Mouse (Mus musculus) megakaryocyte-erythroid progenitor cell, adult 5-6 weeks (primary cell): Measurements from ENCODE around the gene Zbed5. TPM values are rescaled to one million over a fixed set of nuclear protein-coding genes. Genes with fewer than 3 reads are reported as not detected.
"Not testable (repeated sequence)": the region's sequence is repeated elsewhere in the genome, so short reads cannot be mapped to it uniquely, and the experiment has no call there.

Experiments
- ATAC-seq: replicated peaks from 2 replicates; pipeline ENCODE4 v1.8.0; 2016; ENCODE audit warnings: mild to moderate bottlenecking, inconsistent platforms; ENCODE audit not compliant: severe bottlenecking, poor library complexity, low FRiP score, low TSS enrichment
- total RNA-seq, 2 experiments: library from RNA; stranded (forward) in 1 of 2; stranded (reverse) in 1 of 2; fragments of 200-1000, 215-1000 nt in 1 of 2; fragments of >200 nt in 1 of 2; fragmentation: Nextera tagmentation in 1 of 2; gene quantifications; 2 replicates each; pipeline ENCODE4 v1.2.3; 2014 to 2017

Gene Zbed5
- total RNA-seq, 2 experiments from 2014 or later: 0.98 to 2.1 TPM

DNA sequence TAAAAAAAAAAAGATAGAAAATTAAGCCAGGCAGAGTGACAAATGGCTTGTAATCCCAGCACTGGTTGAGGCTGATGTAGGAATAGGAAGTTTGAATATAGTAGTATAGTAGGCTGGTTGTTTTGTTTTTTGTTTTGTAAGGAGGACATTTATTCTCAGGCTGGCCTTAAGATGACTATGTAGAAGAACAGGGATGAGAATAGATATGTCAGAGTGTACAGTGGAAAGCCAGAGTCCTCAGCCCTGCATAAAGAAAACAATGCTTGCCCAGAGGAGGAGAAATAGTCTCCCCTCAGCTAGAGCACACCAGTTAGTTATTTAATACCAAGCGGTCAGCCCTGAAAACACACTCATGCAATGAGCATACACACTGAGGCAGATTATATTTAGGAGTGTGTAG is 2.9 kb downstream of the Zbed5 start, which contains the start of gene Phkg1:
Gene Phkg1, minus strand, starts transcription at position 101 of the 400 bp plus-strand sequence.
- ATAC-seq: no peak

DNA sequence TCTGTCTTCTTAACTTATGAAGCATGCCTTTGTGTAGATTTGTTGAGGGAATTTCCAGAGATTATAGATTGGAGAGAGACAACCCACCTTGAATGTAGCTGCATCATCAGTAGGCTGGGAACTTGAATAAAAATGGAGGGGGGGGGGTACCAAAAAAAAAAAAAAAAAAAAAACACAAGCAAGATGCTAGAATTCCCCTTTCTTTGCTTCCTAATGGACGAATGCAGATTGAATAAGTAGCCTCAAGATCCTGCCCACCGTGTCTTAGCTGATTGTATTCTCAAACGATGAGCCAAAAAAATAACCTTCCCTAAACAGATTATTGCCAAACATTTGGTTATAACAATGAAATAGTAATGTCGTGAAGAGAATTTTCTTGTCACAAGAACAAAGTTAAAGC is 12.3 kb downstream of the Zbed5 start:
- no peak for ATAC-seq

DNA sequence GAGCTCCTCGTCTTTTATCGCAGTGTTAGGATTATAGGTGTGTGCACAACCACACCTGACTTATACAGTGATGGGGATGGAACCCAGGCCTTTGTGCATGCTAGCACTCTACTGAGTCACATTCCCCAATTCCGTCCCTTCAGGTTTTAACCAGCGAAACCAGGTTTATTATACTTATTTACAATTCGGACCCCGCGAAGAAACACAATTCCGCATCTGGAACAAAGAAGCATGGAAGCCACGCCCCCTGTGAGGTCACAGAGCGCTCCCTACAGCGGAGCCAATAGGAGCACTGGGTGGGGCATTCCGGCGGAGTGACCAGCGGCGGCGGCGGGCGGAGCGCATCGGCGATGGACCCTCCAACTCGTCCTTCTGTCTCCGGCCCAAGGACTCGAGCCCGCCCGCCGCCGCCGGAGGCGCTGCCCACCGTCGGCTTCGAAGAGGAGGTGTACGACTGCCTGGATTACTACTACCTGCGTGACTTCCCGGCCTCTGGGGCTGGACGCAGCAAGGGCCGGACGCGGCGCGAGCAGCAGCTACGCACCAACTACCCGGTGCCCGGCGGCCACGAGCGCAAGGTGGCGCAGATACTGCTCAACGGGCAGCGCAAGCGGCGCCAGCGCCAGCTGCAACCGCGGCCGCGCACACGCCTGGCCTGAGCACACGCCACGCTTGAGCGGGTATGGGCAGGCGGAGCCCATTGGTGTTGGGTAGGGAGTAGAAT is 12.9 kb downstream of the Zbed5 start, which contains the start of gene Nupr1l:
Gene Nupr1l, plus strand, starts transcription at position 299 of the 724 bp plus-strand sequence.
- ATAC-seq: peak; percentile 97

DNA sequence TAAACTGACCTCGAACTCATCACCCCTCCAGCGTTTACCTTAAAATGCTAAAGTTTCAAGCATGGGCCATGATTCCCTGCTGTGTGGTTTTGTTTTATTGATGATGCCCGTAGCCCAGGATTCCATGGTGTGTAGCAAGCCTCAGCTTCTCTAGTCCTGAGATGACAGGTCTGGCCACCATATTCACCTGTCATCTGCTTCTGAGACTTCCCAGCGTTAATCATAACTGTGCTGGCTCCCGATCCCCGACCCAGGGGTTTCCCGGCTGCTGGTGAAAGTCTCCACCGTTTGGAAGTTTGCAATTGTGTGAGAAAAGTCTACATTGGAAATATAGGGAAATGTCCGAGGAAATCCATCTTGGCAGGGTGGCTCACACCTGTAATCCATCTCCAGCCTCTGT is 13.6 kb downstream of the Zbed5 start:
- ATAC-seq: no peak

DNA sequence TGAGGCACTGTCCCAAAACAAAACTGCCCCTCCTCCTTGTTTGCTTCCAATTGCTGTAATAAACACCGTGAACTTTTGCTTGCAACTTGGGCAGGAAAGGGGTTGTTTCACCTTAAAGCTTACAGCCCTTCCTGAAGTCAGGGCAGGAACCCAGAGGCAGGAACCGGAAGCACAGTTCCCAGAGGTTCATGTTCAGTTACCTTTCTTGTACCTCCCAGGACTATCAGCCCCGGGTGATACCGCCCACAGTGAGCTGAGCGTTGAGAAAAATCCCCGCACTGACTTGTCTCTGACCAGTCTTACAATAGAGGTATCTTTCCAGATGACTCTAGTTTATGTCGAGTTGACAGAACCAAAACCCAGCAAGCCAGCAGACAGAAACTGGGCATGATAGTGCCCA is 14.1 kb downstream of the Zbed5 start:
- ATAC-seq: 0 out of 2 replicates have a peak, but pooled peaks have one; percentile 9

DNA sequence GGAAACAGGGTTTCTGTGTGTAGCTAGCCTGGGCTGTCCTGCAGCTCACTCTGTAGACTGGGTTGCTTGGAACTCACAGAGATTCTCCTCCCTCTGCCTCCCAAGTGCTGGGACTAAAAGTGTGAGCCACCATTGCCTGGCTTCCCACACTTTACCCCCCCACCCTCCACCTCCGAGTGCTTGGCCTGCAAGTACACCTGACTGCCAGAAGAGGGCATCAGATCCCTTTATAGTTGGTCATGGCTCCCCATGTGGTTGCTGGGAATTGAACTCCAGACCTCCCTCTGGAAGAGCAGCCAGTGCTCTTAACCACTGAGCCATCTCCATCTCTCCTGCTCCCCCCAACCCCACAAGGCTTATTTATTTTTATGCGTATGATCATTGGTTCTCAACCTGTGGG is 18.5 kb downstream of the Zbed5 start:
- ATAC-seq: peak; percentile 83

DNA sequence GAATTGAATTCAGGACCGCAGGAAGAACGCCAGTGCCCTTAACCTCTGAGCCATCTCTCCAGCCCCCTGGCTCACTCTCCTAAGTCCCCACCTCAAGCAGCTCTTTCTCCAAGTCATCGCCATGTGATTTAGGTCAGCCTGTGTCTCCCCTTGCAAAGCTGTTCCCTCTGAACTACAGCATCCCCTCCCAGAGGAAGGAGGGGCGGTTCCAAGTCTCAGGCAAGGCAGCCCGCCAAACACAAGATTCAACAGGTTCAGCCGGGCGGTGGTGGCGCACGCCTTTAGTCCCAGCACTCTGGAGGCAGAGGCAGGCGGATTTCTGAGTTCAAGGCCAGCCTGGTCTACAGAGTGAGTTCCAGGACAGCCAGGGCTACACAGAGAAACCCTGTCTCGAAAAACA is 20.0 kb downstream of the Zbed5 start:
- ATAC-seq: not testable (repeated sequence)

DNA sequence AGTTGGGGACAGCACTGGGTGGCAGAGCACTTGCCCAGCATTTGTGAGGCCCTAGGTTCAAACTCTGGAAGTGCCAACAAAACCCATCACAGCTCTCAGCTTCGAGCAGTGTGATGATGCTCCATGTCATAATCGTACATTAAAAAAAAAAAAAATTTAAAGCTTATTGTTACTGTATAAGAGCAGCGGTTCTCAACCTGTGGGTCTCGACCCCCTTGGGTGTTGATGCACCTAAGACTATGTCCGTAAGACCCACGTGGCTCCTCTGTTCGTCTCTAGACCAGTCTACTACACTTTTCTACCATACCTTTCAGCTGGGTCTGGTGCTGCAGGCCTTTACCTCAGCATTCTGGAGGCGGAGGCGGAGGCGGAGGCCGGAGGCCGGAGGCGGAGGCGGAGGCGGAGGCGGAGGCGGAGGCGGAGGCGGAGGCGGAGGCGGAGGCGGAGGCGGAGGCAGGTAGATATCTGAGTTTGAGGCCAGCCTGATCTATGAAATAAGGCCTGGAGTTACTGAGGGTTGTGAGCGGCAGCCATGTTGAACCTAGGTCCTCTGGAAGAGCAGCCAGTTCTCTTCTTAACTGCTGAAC is 22.6 kb downstream of the Zbed5 start:
- no peak for ATAC-seq

DNA sequence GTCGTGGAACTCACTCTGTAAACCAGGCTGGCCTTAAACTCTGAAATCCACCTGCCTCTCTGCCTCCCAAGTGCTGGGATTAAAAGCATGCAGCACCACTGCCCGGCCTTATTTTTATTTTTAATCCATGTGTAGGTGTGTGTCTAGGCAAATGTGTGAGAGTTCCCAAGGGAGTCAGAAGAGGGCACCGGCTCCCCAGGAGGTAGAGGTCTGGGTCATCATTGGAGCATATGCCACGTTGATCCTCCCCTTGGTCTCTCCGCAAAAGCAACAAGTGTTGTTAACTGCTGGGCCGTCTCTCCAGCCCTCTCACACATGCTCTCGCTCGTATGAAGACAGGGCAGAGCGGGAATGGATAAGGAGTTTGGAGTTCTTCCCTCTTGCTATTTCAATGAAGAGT is 23.2 kb downstream of the Zbed5 start:
- ATAC-seq: no peak

DNA sequence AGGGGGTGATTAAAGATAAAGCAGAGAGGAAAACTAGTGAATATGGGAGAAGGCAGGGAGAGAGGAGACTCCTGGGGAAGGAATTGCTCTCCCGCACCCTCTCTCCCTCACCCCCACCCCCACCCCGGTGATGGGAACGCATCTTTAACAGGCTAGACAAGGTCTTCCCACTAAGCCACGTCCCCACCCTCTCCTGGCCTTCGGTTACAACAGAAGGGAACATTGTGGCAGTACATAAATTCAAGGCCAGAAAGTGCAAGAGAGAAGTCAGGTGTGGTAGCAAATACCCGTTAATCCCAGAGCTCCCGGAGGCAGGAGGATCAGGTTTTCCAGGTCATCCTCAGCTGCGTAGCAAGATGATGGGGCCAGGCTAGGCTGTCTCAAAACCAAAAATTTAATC is 23.8 kb downstream of the Zbed5 start:
- ATAC-seq: no peak

DNA sequence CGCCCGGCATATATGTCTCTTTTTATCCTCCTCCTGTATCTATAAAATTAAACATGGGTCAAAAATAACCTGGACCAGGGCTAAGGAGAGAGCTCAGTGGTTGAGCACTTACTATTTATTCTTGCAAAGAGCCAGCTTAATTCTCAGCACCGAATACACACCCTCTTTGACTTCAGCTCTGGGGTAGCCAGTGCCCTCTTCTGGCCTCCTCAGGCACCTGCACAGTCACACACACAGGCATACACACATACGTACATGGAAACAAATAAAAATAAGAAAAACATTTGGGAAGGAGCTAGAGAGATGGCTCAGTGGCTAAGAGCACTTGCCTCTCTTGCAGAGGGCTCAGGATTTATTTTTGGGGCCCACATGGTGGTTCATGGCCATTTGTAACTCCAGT is 26.4 kb downstream of the Zbed5 start:
- ATAC-seq: no peak

DNA sequence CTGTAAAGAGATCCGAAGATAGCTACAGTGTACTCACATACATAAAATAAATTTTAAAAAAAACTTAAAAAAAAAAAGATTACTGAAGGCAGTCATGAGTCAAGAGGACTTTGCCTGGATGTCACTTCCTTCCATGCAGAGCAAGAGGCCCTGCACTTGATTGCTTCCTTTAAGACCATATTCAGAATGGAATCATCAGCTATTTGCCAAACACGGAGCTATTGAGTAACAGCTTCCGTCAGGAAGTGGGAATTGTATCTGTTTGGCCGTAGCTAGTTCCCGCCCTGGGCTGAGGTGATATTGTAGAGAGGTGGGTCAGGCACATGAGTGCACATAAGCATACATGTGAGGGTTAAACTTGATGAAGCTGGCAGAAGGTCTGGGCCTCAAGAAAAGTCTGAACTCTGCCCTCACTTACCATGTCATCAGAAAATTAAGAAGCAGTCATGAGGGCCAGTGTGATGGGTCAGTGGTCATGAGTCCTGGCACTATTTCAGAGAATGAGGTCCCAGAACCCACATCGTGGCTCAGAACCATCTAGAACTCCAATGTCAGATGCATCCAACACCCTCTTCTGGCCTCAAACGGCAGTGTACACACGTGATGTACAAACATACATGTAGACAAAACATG is 29.4 kb downstream of the Zbed5 start:
- no peak for ATAC-seq

DNA sequence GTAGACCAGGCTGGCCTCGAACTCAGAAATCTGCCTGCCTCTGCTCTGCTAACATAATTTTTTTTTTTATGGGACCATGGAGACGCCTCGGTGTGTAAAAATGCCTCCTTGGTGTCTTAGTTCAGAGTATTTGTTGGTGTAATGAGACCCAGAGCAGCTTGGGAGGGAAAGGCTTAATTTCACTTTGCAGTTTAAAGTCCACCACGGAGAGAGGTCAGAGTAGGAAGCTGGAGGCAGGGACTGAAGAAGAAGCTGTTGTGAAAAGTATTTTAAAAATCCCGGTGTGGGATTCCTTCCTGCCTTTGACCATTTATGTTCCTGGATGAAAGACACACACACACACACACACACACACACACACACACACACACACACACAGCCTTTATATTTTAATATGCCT is 30.4 kb downstream of the Zbed5 start:
- no peak for ATAC-seq

DNA sequence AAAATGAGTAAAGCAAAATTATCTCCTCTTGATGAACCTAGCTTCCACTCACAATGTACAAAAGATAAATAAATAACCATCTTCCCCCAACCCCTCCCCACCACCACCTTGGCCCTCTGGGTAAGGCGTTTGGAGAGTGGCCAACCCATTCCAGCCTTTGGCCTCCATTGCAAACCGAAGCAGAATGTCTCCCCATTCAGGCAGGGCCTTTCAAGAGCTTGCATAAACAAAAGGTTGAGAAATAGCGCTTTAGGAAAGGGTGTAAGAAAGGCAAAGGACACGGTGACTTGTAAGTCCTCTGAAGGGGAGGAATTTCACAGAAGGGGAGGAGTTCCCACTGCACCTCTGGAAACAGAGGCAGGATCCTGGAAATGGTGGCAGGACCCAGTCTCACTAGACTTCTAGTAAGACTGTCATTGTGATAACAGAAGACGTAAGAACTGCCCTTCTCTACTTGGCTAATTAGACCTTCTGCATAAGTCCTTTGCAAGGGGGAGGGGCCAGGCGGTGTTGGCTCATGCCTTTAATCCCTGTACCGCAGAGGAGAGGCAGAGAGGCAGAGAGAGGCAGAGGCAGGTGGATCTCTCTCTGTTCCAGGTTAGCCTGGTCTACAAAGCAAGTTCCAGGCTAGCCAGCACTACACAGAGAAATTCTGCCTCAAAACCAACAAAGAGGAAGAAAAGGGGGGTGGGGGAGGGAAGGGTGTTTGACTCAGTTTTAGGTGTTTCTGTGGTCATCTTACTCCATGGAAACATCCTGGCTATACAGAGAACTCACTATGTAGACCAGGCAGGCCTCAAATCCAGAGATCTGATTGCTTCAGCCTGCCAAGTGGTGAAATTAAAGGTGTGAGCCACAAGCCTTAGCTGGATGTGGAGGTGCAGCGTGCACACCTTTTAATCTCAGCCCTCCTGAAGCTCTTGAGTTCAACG is 34.7 kb downstream of the Zbed5 start:
- ATAC-seq: peak; percentile 57

DNA sequence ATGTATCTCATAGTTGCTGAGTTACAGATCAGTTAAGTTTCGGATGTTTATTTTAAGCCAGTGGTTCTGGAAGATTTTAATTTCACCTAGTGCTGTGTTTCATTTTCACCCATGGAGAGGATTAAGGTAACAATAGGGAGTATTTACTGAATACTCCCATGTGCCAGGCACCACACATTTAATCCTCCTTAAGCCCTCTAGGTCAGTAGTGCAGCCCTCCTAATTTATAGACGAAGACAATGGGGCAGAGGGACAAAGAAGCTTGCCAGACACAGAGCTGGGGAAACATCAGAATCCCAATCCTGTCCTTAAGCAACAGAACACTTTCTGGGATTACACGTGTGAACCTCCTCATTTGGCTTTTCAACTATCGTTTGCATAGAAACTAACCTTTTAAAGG is 41.4 kb downstream of the Zbed5 start:
- no peak for ATAC-seq

DNA sequence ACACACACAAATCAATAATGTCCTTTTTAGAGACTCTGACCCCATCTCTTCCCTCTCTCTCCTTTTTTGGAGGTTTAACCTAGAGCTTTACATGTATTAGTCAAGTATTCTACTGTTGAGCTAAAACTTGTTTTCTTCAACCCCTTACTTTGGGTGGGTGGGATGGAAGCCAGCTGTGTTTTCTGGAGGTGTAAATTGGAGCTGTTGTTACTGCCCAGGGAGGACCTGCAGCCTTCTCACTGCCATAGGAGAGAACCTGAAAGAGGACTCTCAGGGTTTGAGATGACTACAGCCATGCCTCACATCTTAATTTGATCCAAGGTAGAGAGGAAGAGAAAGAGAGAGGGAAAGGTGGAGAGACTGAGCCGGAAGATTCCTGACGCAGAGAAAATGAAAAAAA is 44.8 kb downstream of the Zbed5 start:
- no peak for ATAC-seq

DNA sequence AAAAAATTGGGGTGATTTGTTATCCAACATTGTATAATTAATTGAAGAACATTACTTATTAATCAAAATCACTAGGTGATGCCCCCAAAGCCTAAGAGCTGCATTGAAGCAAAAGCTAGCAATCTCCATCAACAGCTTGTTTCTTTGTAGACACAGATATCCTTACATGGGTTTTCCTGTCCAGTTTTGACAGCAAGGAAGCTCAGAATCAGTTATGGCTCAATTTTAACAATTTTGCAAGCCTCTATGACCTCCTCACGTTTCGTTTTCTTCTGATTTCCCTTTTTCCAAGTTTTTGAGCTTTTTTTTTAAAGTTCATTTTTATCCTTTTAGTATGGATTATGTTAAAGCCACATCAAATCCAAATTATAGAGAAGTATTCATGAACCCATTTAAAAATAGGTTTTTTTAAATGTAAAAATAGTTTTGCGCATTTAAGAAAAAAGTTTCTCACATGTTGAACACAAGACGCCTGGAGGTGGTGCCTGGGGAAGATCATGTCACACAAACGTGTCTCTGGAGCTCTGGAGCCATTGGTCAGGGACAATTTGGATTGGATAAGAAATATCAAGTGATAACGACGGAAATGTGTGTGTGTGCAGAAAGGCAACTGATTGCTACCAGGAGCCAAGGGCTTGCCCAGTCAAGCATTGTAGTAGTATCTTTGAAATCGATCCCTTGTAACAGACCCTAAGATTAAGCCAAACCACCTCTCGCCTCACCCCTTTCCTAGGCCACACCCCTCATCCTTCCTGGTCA is 45.4 kb downstream of the Zbed5 start:
- peak; percentile 47 for ATAC-seq

DNA sequence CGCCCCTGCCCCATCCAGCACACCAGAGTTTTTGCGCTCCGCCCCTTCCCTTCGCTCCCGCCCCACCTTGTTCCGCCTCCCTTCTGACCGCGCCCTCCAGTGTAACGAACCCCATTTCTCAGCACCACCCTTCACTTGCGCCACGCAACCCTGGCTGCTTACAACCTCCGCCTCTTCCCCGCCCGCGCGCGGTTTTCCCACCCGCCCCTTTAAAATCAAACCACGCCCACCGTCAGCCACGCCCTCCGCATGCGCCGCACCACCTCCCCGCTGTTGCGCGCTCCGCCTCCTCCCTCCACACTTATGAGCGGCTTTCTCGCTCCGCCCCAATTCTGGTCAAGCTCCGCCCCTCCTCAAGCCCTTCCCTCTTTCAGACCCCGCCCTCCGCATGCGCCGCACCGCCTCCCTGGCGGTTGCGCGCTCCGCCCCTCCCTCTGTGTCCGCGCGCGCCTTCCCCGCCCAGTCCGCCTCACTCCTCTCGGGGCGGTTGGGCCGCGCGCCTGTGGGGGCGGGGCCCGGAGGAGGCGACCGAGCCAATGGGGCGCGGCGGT is 46.0 kb downstream of the Zbed5 start, which contains the start of gene Vkorc1l1:
Gene Vkorc1l1, plus strand, starts transcription at position 476 of the 551 bp plus-strand sequence.
- ATAC-seq: peak; percentile 94
